Mouse (Mus musculus): ENCODE data around the gene Cdc73. TPM values are rescaled to one million over a fixed set of nuclear protein-coding genes. Genes with fewer than 3 reads are reported as not detected.
A peak's percentile ranks its signal among the peaks of the same experiment; 100 is the strongest.

Cdc73 gene
- 27.9 and 34.6 TPM in 2 replicates for polyA plus RNA-seq (2016; fragmentation: Nextera tagmentation; extraction: Ambion mirVana)

DNA sequence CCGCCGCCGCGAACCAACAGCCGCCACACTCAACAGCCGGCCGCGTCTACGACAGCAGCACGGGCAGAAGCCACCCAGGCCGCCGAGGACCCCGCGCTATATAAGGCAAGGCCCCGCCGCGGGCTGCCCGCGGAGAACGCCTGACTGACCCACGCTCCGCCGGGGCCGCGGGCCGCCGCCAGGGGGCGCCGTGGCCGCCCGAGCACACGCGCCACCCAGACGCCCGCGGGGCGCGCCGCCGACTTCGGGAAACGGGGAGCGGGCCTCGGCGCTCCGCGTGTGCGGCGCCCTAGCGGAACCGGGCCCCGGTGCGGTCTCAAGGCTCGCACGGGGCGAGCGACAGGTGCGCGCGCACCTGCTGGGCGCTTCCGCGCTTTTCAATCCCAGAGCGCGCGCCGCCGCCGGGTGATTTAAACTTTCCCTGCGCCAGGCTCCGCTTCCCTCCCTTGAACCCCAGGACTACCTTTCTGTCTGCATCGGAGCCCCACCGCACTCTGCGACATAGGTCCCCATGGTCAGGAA lies at the start of gene Cdc73:
TSS of gene Cdc73 (minus strand) at position 153 of the 522 bp plus-strand sequence.
- peak within 1 kb of the TSS; percentile 84 for H3K4me3 ChIP-seq
- H3K9me3 ChIP-seq, result no peaks in the 10 kb centered on the region
- peak; percentile 90 for DNase-seq (ENCODE audit: low spot score)
- peaks cover 15% of the 10 kb centered on the region; the same call in 1 of the 2 replicates for H3K4me1 ChIP-seq (replicated peaks)
- peaks cover 8% of the 10 kb centered on the region for H3K36me3 ChIP-seq
- peak within 1 kb of the TSS; percentile 98 for H3K27ac ChIP-seq
- H3K27me3 ChIP-seq (ENCODE audit: insufficient read depth, poor library complexity, severe bottlenecking), result no peaks in the 10 kb centered on the region
- WGBS, result 0% methylated on average over 74 of the region's 74 CpGs

DNA sequence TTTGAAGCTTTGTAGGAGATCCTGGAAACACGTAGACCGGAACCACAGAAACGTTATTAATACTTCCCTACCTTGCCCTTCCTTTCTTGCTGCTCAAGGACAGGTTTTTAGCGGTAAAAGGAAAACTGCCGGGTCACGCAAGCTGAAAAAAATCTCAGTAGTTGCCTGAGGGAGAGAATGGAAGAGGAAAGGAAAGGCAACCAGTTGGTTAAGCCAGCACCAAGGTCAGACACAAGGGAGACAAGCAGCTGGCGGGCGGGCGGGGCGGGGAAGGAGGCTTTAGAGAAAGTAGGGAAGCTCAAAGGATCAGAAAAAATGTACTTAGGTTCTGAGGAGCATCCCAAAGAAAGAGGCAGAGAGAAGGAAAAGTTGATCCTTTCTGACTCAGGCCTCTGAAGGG lies 43.2 kb upstream of the Cdc73 start:
- H3K27me3 ChIP-seq (ENCODE audit: insufficient read depth, poor library complexity, severe bottlenecking), result no peaks in the 10 kb centered on the region
- peaks cover 59% of the 10 kb centered on the region for H3K36me3 ChIP-seq
- H3K9me3 ChIP-seq, result no peaks in the 10 kb centered on the region
- DNase-seq (ENCODE audit: low spot score), result no peak
- H3K4me3 ChIP-seq, result no peak overlapping the region
- 90% methylated on average over 10 of the region's 10 CpGs for WGBS
- H3K27ac ChIP-seq, result no peak overlapping the region
- H3K4me1 ChIP-seq (replicated peaks), result 0 out of 2 replicates have a peak, but pooled peaks cover 11% of the 10 kb centered on the region

GRCm38 (mm10) chr1:143742186-143742585 lies 39.5 kb upstream of the Cdc73 start:
- no peaks in the 10 kb centered on the region for H3K9me3 ChIP-seq
- DNase-seq (ENCODE audit: low spot score), result no peak
- no peak overlapping the region for H3K4me3 ChIP-seq
- WGBS, result 68% methylated on average over 6 of the region's 6 CpGs
- no peak overlapping the region for H3K27ac ChIP-seq
- H3K36me3 ChIP-seq, result peaks cover 45% of the 10 kb centered on the region
- H3K27me3 ChIP-seq (ENCODE audit: insufficient read depth, poor library complexity, severe bottlenecking), result peaks cover 4% of the 10 kb centered on the region; the same call in 1 of the 2 replicates
- peaks cover 19% of the 10 kb centered on the region for H3K4me1 ChIP-seq (replicated peaks)

GRCm38 (mm10) chr1:143741331-143741730 lies 38.6 kb upstream of the Cdc73 start:
- H3K36me3 ChIP-seq, result peaks cover 38% of the 10 kb centered on the region
- peaks cover 4% of the 10 kb centered on the region; the same call in 1 of the 2 replicates for H3K27me3 ChIP-seq (ENCODE audit: insufficient read depth, poor library complexity, severe bottlenecking)
- H3K4me3 ChIP-seq, result no peak overlapping the region
- DNase-seq (ENCODE audit: low spot score), result no peak
- H3K27ac ChIP-seq, result no peak overlapping the region
- WGBS, result 90% methylated on average over 5 of the region's 5 CpGs
- H3K4me1 ChIP-seq (replicated peaks), result peaks cover 19% of the 10 kb centered on the region
- no peaks in the 10 kb centered on the region for H3K9me3 ChIP-seq

GRCm38 (mm10) chr1:143740581-143740980 lies 37.9 kb upstream of the Cdc73 start:
- no peak for DNase-seq (ENCODE audit: low spot score)
- Histone ChIP-seq H3K27ac (no peak overlapping the region), H3K36me3 (peaks cover 30% of the 10 kb centered on the region), H3K4me3 (no peak overlapping the region; the same call in 1 of the 2 replicates), H3K9me3 (no peaks in the 10 kb centered on the region), H3K4me1 (replicated peaks) (peaks cover 19% of the 10 kb centered on the region), H3K27me3 (ENCODE audit: insufficient read depth, poor library complexity, severe bottlenecking) (peaks cover 4% of the 10 kb centered on the region; the same call in 1 of the 2 replicates)
- 91% methylated on average over 10 of the region's 10 CpGs for WGBS

- peaks cover 21% of the 10 kb centered on the region for H3K36me3 ChIP-seq
- peak; percentile 82 for DNase-seq (ENCODE audit: low spot score)
- under 1% methylated on average over 71 of the region's 71 CpGs for WGBS
- peak overlapping the region; percentile 94 for H3K27ac ChIP-seq
- peaks cover 4% of the 10 kb centered on the region; the same call in 1 of the 2 replicates for H3K27me3 ChIP-seq (ENCODE audit: insufficient read depth, poor library complexity, severe bottlenecking)
- H3K9me3 ChIP-seq, result no peaks in the 10 kb centered on the region
- H3K4me1 ChIP-seq (replicated peaks), result peaks cover 19% of the 10 kb centered on the region
- H3K4me3 ChIP-seq, result peak overlapping the region; percentile 86
These were observed 37.0 kb upstream of the Cdc73 start for GRCm38 (mm10) chr1:143739361-143740350.

DNA sequence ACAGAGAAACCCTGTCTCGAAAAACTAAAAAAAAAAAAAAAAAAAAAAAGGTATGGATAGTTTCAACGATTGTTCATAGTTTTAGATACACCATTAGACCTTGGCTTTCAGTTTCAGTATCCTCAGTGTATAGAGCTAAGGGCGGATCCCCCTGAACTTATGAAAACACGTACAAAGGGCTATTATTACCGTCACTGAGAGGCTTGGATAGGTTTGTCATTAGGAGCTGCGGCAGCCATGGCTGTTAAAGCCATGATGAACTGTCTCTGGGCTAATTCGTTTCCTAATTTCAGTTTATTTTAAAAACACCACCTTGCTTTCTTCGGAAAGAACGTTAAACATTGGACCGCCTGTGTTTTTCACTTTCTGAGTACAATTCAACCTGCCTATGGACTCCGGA lies 36.1 kb upstream of the Cdc73 start:
- 32% methylated on average over 11 of the region's 11 CpGs for WGBS
- H3K4me1 ChIP-seq (replicated peaks), result peaks cover 19% of the 10 kb centered on the region
- peaks cover 4% of the 10 kb centered on the region; the same call in 1 of the 2 replicates for H3K27me3 ChIP-seq (ENCODE audit: insufficient read depth, poor library complexity, severe bottlenecking)
- peak overlapping the region; percentile 86 for H3K4me3 ChIP-seq
- H3K36me3 ChIP-seq, result peaks cover 13% of the 10 kb centered on the region
- H3K9me3 ChIP-seq, result no peaks in the 10 kb centered on the region
- peak overlapping the region; percentile 94 for H3K27ac ChIP-seq
- peak; percentile 4 for DNase-seq (ENCODE audit: low spot score)

GRCm38 (mm10) chr1:143733914-143734410 lies 31.3 kb upstream of the Cdc73 start:
- Histone ChIP-seq H3K9me3 (no peaks in the 10 kb centered on the region), H3K36me3 (no peaks in the 10 kb centered on the region)

DNA sequence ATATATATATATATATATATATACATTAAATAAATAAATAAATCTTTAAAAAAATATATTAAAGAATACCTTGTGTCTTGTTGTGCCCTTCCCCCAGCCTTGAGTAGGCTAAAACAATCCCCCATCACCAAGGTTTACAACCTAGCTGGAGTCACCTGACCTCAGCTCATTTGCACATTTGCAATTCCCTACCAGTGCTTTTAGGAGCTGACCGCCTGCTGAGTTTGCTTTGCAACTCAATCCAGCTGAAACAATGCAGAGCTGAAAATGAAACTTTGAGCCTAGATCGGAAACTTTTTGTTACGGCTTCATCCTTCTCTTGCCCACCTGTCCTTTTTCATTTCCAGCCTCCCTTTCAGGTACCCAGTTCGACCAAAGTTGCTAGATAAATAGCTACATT lies 29.0 kb upstream of the Cdc73 start:
- Histone ChIP-seq H3K27me3 (ENCODE audit: insufficient read depth, poor library complexity, severe bottlenecking) (no peaks in the 10 kb centered on the region), H3K36me3 (no peaks in the 10 kb centered on the region), H3K27ac (no peak overlapping the region), H3K4me1 (replicated peaks) (no peaks in the 10 kb centered on the region), H3K4me3 (no peak overlapping the region), H3K9me3 (no peaks in the 10 kb centered on the region)
- WGBS, result 45% methylated on average over 4 of the region's 4 CpGs
- DNase-seq (ENCODE audit: low spot score), result no peak

More at GRCm38 (mm10) chr1:143733914-143734410, 31.3 kb upstream of the Cdc73 start:
- H3K27ac ChIP-seq, result no peak overlapping the region
- peaks cover 4% of the 10 kb centered on the region; the same call in 1 of the 2 replicates for H3K27me3 ChIP-seq (ENCODE audit: insufficient read depth, poor library complexity, severe bottlenecking)
- DNase-seq (ENCODE audit: low spot score), result no peak
- 82% methylated on average over 5 of the region's 5 CpGs for WGBS
- no peak overlapping the region for H3K4me3 ChIP-seq
- no peaks in the 10 kb centered on the region for H3K4me1 ChIP-seq (replicated peaks)

GRCm38 (mm10) chr1:143730899-143731298 lies 28.2 kb upstream of the Cdc73 start:
- H3K36me3 ChIP-seq, result no peaks in the 10 kb centered on the region
- H3K4me1 ChIP-seq (replicated peaks), result no peaks in the 10 kb centered on the region
- no peaks in the 10 kb centered on the region for H3K9me3 ChIP-seq
- no peak overlapping the region for H3K4me3 ChIP-seq
- H3K27me3 ChIP-seq (ENCODE audit: insufficient read depth, poor library complexity, severe bottlenecking), result no peaks in the 10 kb centered on the region
- 84% methylated on average over 2 of the region's 2 CpGs for WGBS
- H3K27ac ChIP-seq, result no peak overlapping the region
- peak; percentile 27 for DNase-seq (ENCODE audit: low spot score)

- Histone ChIP-seq H3K9me3 (no peaks in the 10 kb centered on the region), H3K27ac (no peak overlapping the region), H3K4me1 (replicated peaks) (no peaks in the 10 kb centered on the region), H3K36me3 (no peaks in the 10 kb centered on the region), H3K4me3 (no peak overlapping the region), H3K27me3 (ENCODE audit: insufficient read depth, poor library complexity, severe bottlenecking) (no peaks in the 10 kb centered on the region)
- DNase-seq (ENCODE audit: low spot score), result no peak
- 83% methylated on average over 9 of the region's 9 CpGs for WGBS
These were observed 25.2 kb upstream of the Cdc73 start for GRCm38 (mm10) chr1:143727701-143728445.

- Histone ChIP-seq H3K27me3 (ENCODE audit: insufficient read depth, poor library complexity, severe bottlenecking) (no peaks in the 10 kb centered on the region), H3K27ac (no peak overlapping the region), H3K4me3 (no peak overlapping the region), H3K36me3 (no peaks in the 10 kb centered on the region), H3K4me1 (replicated peaks) (no peaks in the 10 kb centered on the region), H3K9me3 (no peaks in the 10 kb centered on the region)
- no peak for DNase-seq (ENCODE audit: low spot score)
- WGBS, result 88% methylated on average over 5 of the region's 5 CpGs
These were observed 21.9 kb upstream of the Cdc73 start for GRCm38 (mm10) chr1:143724456-143725064.

All from hindbrain, embryonic 10.5 days (tissue).